Mouse (Mus musculus) embryonic fibroblast, embryonic 13.5 days (primary cell): ENCODE results near the gene Fbxo48.

ENCODE experiments used
- CTCF ChIP-seq: IDR thresholded peaks from 2 replicates; pipeline ENCODE4 v1.5.1; 2011; ENCODE audit warnings: mild to moderate bottlenecking, control low read depth, low read length, moderate library complexity, borderline replicate concordance; ENCODE audit not compliant: insufficient read depth
- POLR2A ChIP-seq: IDR thresholded peaks from 2 replicates; pipeline ENCODE4 v1.6.1; 2011; ENCODE audit warnings: low read depth, mild to moderate bottlenecking, control low read depth, low read length, moderate library complexity

GRCm38 (mm10) chr11:16917512-16917911 is 33.7 kb upstream of the Fbxo48 start:
- TF ChIP-seq CTCF (no peak), POLR2A (no peak)
